Mouse (Mus musculus) megakaryocyte, embryonic 14.5 days (primary cell): Measurements from ENCODE around the gene Slc26a1. TPM values are rescaled to one million over a fixed set of nuclear protein-coding genes. Genes with fewer than 3 reads are reported as not detected.

ENCODE experiments used
- H3K27me3 ChIP-seq: replicated peaks from 2 replicates; pipeline ENCODE3; 2012; ENCODE audit warnings: inconsistent platforms
- H3K36me3 ChIP-seq: replicated peaks from 2 replicates; pipeline ENCODE3; 2012; ENCODE audit warnings: low read length, inconsistent platforms, mixed read lengths
- H3K4me1 ChIP-seq: 2 replicates; pipeline ENCODE4 v1.6.1; 2012; ENCODE audit warnings: inconsistent platforms
- H3K4me3 ChIP-seq: replicated peaks from 2 replicates; pipeline ENCODE3; 2012; ENCODE audit warnings: moderate library complexity, mild to moderate bottlenecking, inconsistent platforms
- H3K9me3 ChIP-seq: 2 replicates; pipeline ENCODE4 v1.6.1; 2012; ENCODE audit warnings: inconsistent platforms
- FLI1 ChIP-seq: IDR thresholded peaks from 2 replicates; pipeline ENCODE4 v1.6.1; 2012; ENCODE audit warnings: low read length, inconsistent platforms, mixed read lengths
- GATA1 ChIP-seq: IDR thresholded peaks from 3 replicates; pipeline ENCODE4 v1.6.1; 2012; ENCODE audit warnings: mixed read lengths, low read length, inconsistent platforms, borderline replicate concordance
- polyA plus RNA-seq: library from polyadenylated mRNA; stranded (reverse); fragments of >175 nt; gene quantifications from 2 replicates; pipeline ENCODE4 v1.2.3, GENCODE M21; 2012; ENCODE audit warnings: low replicate concordance; ENCODE audit not compliant: insufficient read depth

Slc26a1 gene
- polyA plus RNA-seq, 1 experiment, result not detected

DNA sequence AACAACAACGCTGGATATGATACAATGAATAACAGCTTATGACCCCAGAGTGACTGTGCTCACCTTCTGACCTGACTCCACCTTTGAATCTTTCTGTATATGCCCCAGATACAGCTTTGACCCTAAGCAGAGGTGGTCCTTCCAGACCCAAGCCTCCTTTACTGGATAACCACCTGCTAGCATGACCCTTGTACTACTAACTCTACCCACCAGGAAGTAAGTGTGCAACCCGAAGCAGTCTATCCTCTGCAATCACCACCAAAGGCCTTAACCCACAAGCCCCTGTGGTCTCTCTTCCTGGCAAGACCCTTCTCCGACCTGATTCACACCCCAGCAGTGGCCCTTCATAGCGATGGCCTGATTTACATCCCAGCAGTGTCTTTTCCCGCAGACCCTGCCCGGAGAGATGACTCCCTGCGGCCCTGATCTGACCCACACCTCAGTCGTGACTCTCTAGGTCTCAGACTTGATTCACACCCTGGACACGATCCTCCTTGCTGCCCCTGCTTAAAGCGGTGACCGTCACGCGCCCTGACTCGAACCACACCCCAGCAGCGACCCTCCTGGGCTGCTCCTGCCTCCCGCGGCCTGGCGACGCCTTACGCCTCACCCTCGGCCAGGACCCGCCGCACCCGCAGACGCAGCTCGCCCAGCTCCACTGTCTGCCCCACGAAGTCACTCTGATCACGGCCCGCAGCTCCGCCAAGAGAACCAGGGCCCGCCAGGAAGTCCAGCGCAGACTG, 46.3 kb downstream of the Slc26a1 start:
- H3K4me1 ChIP-seq, result peaks cover 55% of the 10 kb centered on the region
- no peaks in the 10 kb centered on the region for H3K27me3 ChIP-seq
- TF ChIP-seq GATA1, result no peak
- no peak for TF ChIP-seq FLI1
- peaks cover 12% of the 10 kb centered on the region for H3K36me3 ChIP-seq
- peak overlapping the region; percentile 100 for H3K4me3 ChIP-seq
- no peaks in the 10 kb centered on the region for H3K9me3 ChIP-seq

DNA sequence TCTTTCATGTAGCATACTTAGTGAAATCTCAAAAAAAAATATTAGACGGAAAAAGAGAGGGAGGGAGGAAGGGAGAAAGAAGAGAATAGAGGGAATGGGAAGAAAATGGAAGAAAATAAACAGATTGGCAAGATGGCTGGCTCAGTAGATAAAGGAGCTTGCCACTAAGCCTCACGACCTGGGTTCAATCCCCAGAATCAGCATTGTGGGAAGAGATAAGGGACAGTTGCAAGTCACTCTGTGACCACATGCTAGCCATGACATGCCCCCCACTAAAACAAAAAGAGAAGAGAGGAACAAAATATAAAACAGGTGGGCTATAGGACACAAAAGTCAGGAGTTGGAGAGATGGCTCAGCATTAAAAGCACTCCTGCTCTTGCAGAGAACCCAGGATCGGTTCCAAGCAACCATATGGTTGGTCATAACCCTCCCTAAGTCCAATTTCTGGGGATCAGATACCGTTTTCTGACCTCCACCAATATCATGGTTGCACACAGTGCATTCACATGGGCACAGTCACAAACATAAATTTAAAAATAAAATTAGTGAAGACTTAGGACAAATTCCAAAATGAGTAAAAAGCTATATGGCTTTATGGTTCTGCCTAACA, 49.2 kb downstream of the Slc26a1 start:
- no peak for TF ChIP-seq GATA1
- no peak for TF ChIP-seq FLI1
- Histone ChIP-seq H3K27me3 (no peaks in the 10 kb centered on the region), H3K36me3 (peaks cover 41% of the 10 kb centered on the region), H3K4me3 (peak overlapping the region; percentile 69), H3K4me1 (peaks cover 75% of the 10 kb centered on the region), H3K9me3 (no peaks in the 10 kb centered on the region)

- Histone ChIP-seq H3K9me3 (no peaks in the 10 kb centered on the region), H3K36me3 (peaks cover 76% of the 10 kb centered on the region), H3K27me3 (no peaks in the 10 kb centered on the region), H3K4me3 (no peak overlapping the region), H3K4me1 (peaks cover 54% of the 10 kb centered on the region)
- TF ChIP-seq FLI1 (no peak), GATA1 (no peak)
These were observed 53.5 kb downstream of the Slc26a1 start for GRCm38 (mm10) chr5:108621870-108622269.

Other genes starting within 250 kb of the Slc26a1 start
- gene Atp5k, start 241.1 kb downstream of the Slc26a1 start, polyA plus RNA-seq, result 46.6 and 183 TPM in 2 replicates
- 0.86 TPM in 1 of 2 replicates, not detected in the other for gene Mfsd7a, start 226.7 kb downstream of the Slc26a1 start, polyA plus RNA-seq
- 3.8 and 9.2 TPM in 2 replicates for gene Pcgf3, start 214.3 kb downstream of the Slc26a1 start, polyA plus RNA-seq
- 0.19 and 2.0 TPM in 2 replicates for gene Cplx1, start 125.5 kb downstream of the Slc26a1 start, polyA plus RNA-seq
- 64.1 and 72.4 TPM in 2 replicates for gene Gak, start 45.8 kb downstream of the Slc26a1 start, polyA plus RNA-seq
- 2.8 and 3.5 TPM in 2 replicates for gene Tmem175, start 45.8 kb downstream of the Slc26a1 start, polyA plus RNA-seq
- 4.4 and 4.5 TPM in 2 replicates for gene Idua, start 15.2 kb downstream of the Slc26a1 start, polyA plus RNA-seq
- gene Dgkq, start 5.9 kb downstream of the Slc26a1 start, polyA plus RNA-seq, result 0.74 TPM in 1 of 2 replicates, not detected in the other
- 1.2 TPM in 1 of 2 replicates, not detected in the other for gene Fgfrl1, start 16.8 kb upstream of the Slc26a1 start, polyA plus RNA-seq
- not detected in 2 replicates for gene Rnf212, start 99.4 kb upstream of the Slc26a1 start, polyA plus RNA-seq
- gene Tmed11, start 119.8 kb upstream of the Slc26a1 start, polyA plus RNA-seq, result not detected in 2 replicates
- 0.01 and 0.27 TPM in 2 replicates for gene Vmn2r8, start 133.3 kb upstream of the Slc26a1 start, polyA plus RNA-seq
- not detected in 2 replicates for gene Vmn2r9, start 177.0 kb upstream of the Slc26a1 start, polyA plus RNA-seq